Mouse (Mus musculus) MEL (cell line): ENCODE data around the gene Slc20a1. TPM values are rescaled to one million over a fixed set of nuclear protein-coding genes. Genes with fewer than 3 reads are reported as not detected.

Experiments used
- DNase-seq: peaks from one replicate; pipeline ENCODE4 v3.0.0; 2011; ENCODE audit warnings: low read depth, low spot score
- H3K27ac ChIP-seq: 2 replicates; pipeline ENCODE4 v1.5.1; 2012; ENCODE audit warnings: low read depth, mild to moderate bottlenecking, control low read depth, low read length, moderate library complexity; ENCODE audit not compliant: control insufficient read depth
- H3K27me3 ChIP-seq, 2 experiments: fragments of 150-350 bp in 1 of 2; sonication (generic) in 1 of 2; 2 replicates each; pipeline ENCODE4 v1.6.1; 2012; ENCODE audit warnings: low read length in 2 of 2, mild to moderate bottlenecking in 2 of 2, improper control_type of control experiment in 1 of 2, moderate library complexity in 1 of 2; ENCODE audit not compliant: insufficient read depth in 2 of 2, control insufficient read depth in 1 of 2
- H3K36me3 ChIP-seq, 2 experiments: 2 replicates each; pipeline ENCODE4 v1.6.1; 2012 to 2014; ENCODE audit warnings: low read length in 2 of 2, improper control_type of control experiment in 1 of 2, inconsistent platforms in 1 of 2, mild to moderate bottlenecking in 1 of 2; ENCODE audit not compliant: insufficient read depth in 2 of 2, control insufficient read depth in 1 of 2
- H3K4me1 ChIP-seq, 2 experiments: fragments of 150-350 bp in 1 of 2; sonication (generic) in 1 of 2; 2 replicates each; pipeline ENCODE4 v1.6.1; 2012; ENCODE audit warnings: low read length in 2 of 2, improper control_type of control experiment in 1 of 2, mild to moderate bottlenecking in 1 of 2; ENCODE audit not compliant: insufficient read depth in 2 of 2, control insufficient read depth in 1 of 2
- H3K4me3 ChIP-seq, 2 experiments: fragments of 150-350 bp in 1 of 2; sonication (generic) in 1 of 2; 2 replicates each; pipeline ENCODE4 v1.5.1; 2012; ENCODE audit warnings: low read depth in 2 of 2, low read length in 2 of 2, mild to moderate bottlenecking in 2 of 2, moderate library complexity in 2 of 2, control low read depth in 1 of 2, improper control_type of control experiment in 1 of 2; ENCODE audit not compliant: control insufficient read depth in 1 of 2, insufficient read depth in 1 of 2
- H3K79me2 ChIP-seq: 2 replicates; pipeline ENCODE4 v1.6.1; 2012; ENCODE audit warnings: mild to moderate bottlenecking, low read length, moderate library complexity; ENCODE audit not compliant: control insufficient read depth, poor library complexity, insufficient read depth
- H3K9ac ChIP-seq: 2 replicates; pipeline ENCODE4 v1.6.1; 2012; ENCODE audit warnings: low read depth, mild to moderate bottlenecking, control low read depth, low read length, moderate library complexity; ENCODE audit not compliant: control insufficient read depth, poor library complexity, severe bottlenecking
- H3K9me3 ChIP-seq: fragments of 150-350 bp; sonication (generic); replicated peaks from 2 replicates; pipeline ENCODE4 v1.6.1; 2012; ENCODE audit warnings: mild to moderate bottlenecking, low read length, improper control_type of control experiment, moderate library complexity; ENCODE audit not compliant: insufficient read depth
- BHLHE40 ChIP-seq: IDR thresholded peaks from 2 replicates; pipeline ENCODE4 v1.6.1; 2012; ENCODE audit warnings: low read depth, mild to moderate bottlenecking, inconsistent platforms, low read length, improper control_type of control experiment, borderline replicate concordance
- CHD1 ChIP-seq: IDR thresholded peaks from 2 replicates; pipeline ENCODE4 v1.6.1; 2012; ENCODE audit warnings: low read depth, mild to moderate bottlenecking, inconsistent platforms, low read length, improper control_type of control experiment
- CHD2 ChIP-seq: IDR thresholded peaks from 2 replicates; pipeline ENCODE4 v1.6.1; 2011; ENCODE audit warnings: low read length, improper control_type of control experiment
- CTCF ChIP-seq, 3 experiments: IDR thresholded peaks in 2 of 3; conservative IDR thresholded peaks in 1 of 3; 2 replicates each; pipeline ENCODE4 v1.5.1; 2011 to 2012; ENCODE audit warnings: low read length in 3 of 3, low read depth in 2 of 3, mild to moderate bottlenecking in 2 of 3, improper control_type of control experiment in 1 of 3, inconsistent platforms in 1 of 3, mixed read lengths in 1 of 3, moderate library complexity in 1 of 3; ENCODE audit not compliant: control insufficient read depth in 1 of 3, insufficient read depth in 1 of 3, poor library complexity in 1 of 3, severe bottlenecking in 1 of 3
- E2F4 ChIP-seq: IDR thresholded peaks from 2 replicates; pipeline ENCODE4 v1.6.1; 2011; ENCODE audit warnings: low read depth, low read length, improper control_type of control experiment, borderline replicate concordance
- EP300 ChIP-seq, 2 experiments: IDR thresholded peaks; 2 replicates each; pipeline ENCODE4 v1.6.1; 2011; ENCODE audit warnings: improper control_type of control experiment in 2 of 2, low read length in 2 of 2, low read depth in 1 of 2, mild to moderate bottlenecking in 1 of 2
- ETS1 ChIP-seq: IDR thresholded peaks from 2 replicates; pipeline ENCODE4 v1.6.1; 2012; ENCODE audit warnings: low read depth, mild to moderate bottlenecking, inconsistent platforms, low read length, improper control_type of control experiment, moderate library complexity
- GATA1 ChIP-seq: IDR thresholded peaks from 2 replicates; pipeline ENCODE4 v1.6.1; 2011; ENCODE audit warnings: low read depth, low read length, improper control_type of control experiment
- HCFC1 ChIP-seq: IDR thresholded peaks from 2 replicates; pipeline ENCODE4 v1.6.1; 2012; ENCODE audit warnings: low read depth, mild to moderate bottlenecking, inconsistent platforms, low read length, improper control_type of control experiment, moderate library complexity
- MAFK ChIP-seq: IDR thresholded peaks from 2 replicates; pipeline ENCODE4 v1.6.1; 2011; ENCODE audit warnings: low read depth, mild to moderate bottlenecking, low read length, improper control_type of control experiment, borderline replicate concordance
- MAZ ChIP-seq: IDR thresholded peaks from 2 replicates; pipeline ENCODE4 v1.6.1; 2012; ENCODE audit warnings: low read depth, mild to moderate bottlenecking, inconsistent platforms, low read length, improper control_type of control experiment
- MYB ChIP-seq: IDR thresholded peaks from 2 replicates; pipeline ENCODE4 v1.6.1; 2011; ENCODE audit warnings: mild to moderate bottlenecking, low read depth, low read length, improper control_type of control experiment
- MYC ChIP-seq: IDR thresholded peaks from 2 replicates; pipeline ENCODE4 v1.6.1; 2011; ENCODE audit warnings: low read depth, mild to moderate bottlenecking, low read length, improper control_type of control experiment, moderate library complexity
- NELFE ChIP-seq: IDR thresholded peaks from 2 replicates; pipeline ENCODE4 v1.6.1; 2011; ENCODE audit warnings: low read depth, low read length, improper control_type of control experiment
- POLR2A ChIP-seq, 2 experiments: IDR thresholded peaks; 2 replicates each; pipeline ENCODE4 v1.6.1; 2011 to 2012; ENCODE audit warnings: low read length in 2 of 2, mild to moderate bottlenecking in 2 of 2, control low read depth in 1 of 2, improper control_type of control experiment in 1 of 2, low read depth in 1 of 2, moderate library complexity in 1 of 2; ENCODE audit not compliant: control insufficient read depth in 1 of 2, insufficient read depth in 1 of 2, poor library complexity in 1 of 2
- POLR2AphosphoS2 ChIP-seq: IDR thresholded peaks from 2 replicates; pipeline ENCODE4 v1.6.1; 2011; ENCODE audit warnings: low read length, improper control_type of control experiment
- POLR2AphosphoS5 ChIP-seq: IDR thresholded peaks from 2 replicates; pipeline ENCODE4 v1.6.1; 2012; ENCODE audit warnings: low read depth, borderline replicate concordance, mild to moderate bottlenecking, inconsistent platforms, low read length, moderate library complexity, mixed read lengths
- SIN3A ChIP-seq: IDR thresholded peaks from 2 replicates; pipeline ENCODE4 v1.6.1; 2012; ENCODE audit warnings: low read length, improper control_type of control experiment, inconsistent platforms
- SMC3 ChIP-seq: IDR thresholded peaks from 2 replicates; pipeline ENCODE4 v1.6.1; 2011; ENCODE audit warnings: low read depth, low read length, improper control_type of control experiment
- TAL1 ChIP-seq: IDR thresholded peaks from 2 replicates; pipeline ENCODE4 v1.6.1; 2012; ENCODE audit warnings: mild to moderate bottlenecking, inconsistent platforms, low read length, moderate library complexity, mixed read lengths
- TBP ChIP-seq: IDR thresholded peaks from 2 replicates; pipeline ENCODE4 v1.8.0; 2011; ENCODE audit warnings: low read depth, low read length, improper control_type of control experiment
- TCF12 ChIP-seq: IDR thresholded peaks from 2 replicates; pipeline ENCODE4 v1.6.1; 2014; ENCODE audit warnings: low read depth, mild to moderate bottlenecking, inconsistent platforms, low read length, improper control_type of control experiment, moderate library complexity
- ZC3H11A ChIP-seq: IDR thresholded peaks from 2 replicates; pipeline ENCODE4 v1.6.1; 2012; ENCODE audit warnings: low read depth, mild to moderate bottlenecking, inconsistent platforms, low read length, improper control_type of control experiment
- ZKSCAN1 ChIP-seq: IDR thresholded peaks from 2 replicates; pipeline ENCODE4 v1.6.1; 2012; ENCODE audit warnings: low read depth, mild to moderate bottlenecking, inconsistent platforms, low read length, improper control_type of control experiment, moderate library complexity
- ZMIZ1 ChIP-seq: IDR thresholded peaks from 2 replicates; pipeline ENCODE4 v1.6.1; 2012; ENCODE audit warnings: low read depth, mild to moderate bottlenecking, inconsistent platforms, low read length, improper control_type of control experiment, moderate library complexity
- ZNF384 ChIP-seq: IDR thresholded peaks from 2 replicates; pipeline ENCODE4 v1.6.1; 2012; ENCODE audit warnings: low read depth, mild to moderate bottlenecking, inconsistent platforms, low read length, improper control_type of control experiment
- polyA plus RNA-seq, 2 experiments: library from polyadenylated mRNA; stranded (reverse) in 1 of 2; unstranded in 1 of 2; fragments of >175 nt in 1 of 2; fragments of >200 nt in 1 of 2; gene quantifications; 2 replicates each; pipeline versions ENCODE4 v1.2.1 to v1.2.4; 2012; ENCODE audit warnings: low replicate concordance in 2 of 2, low read depth in 1 of 2; ENCODE audit not compliant: insufficient read length in 2 of 2, insufficient read depth in 1 of 2, missing spikeins in 1 of 2
- total RNA-seq: library from RNA; depleted of rRNA; stranded (reverse); fragments of 300-350 nt; gene quantifications from 2 replicates; pipeline ENCODE4 v1.2.3, GENCODE M21; 2012

Gene Slc20a1
- total and polyA plus RNA-seq, 3 experiments = 69.4 to 80.7 TPM; not detected in 1

DNA sequence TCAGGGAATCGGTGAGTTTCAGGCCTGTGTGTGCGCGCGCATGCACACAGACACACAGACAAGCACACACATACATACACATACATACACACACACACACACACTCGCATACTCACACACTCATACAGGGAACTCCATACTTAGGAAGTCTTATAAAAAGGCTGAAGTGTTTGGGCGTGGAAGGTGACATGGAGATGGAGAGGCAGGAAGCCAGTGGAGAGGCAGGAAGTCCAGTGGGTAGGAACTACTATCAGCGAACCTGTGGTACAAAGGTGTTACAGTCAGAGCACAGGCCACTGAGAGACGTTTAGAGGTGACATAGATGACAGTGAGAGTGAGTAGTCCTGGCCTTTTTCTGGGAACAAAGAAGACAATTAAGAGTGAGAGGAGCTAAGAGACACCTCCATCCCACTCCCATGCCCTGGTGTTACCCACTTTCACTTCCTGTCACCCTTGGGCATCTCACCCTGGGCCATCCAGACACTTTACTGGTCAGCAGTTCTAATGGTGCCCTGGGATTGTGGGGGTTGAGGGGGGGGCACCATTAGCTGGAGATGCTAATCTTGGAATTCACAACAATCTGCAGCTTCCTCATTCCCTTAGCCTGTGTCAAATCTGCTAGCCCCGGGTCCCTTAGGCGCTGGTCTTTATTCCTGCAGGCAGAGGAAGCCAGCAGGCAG, 12.8 kb upstream of the Slc20a1 start:
- no peak for DNase-seq
- H3K4me1 ChIP-seq = peaks cover 2 to 12% of the 10 kb centered on the region in 2 experiments; a peak in 3 of 4 replicates
- no peaks in the 10 kb centered on the region for H3K9me3 ChIP-seq
- no peak overlapping the region for H3K4me3 ChIP-seq
- H3K27me3 ChIP-seq = no peaks in the 10 kb centered on the region
- H3K9ac ChIP-seq = no peak overlapping the region
- no peak overlapping the region for H3K27ac ChIP-seq
- no peaks in the 10 kb centered on the region for H3K79me2 ChIP-seq
- TF ChIP-seq GATA1 (no peak), NELFE (no peak), MYB (no peak), TBP (no peak), ZKSCAN1 (no peak), CHD2 (no peak), MYC (no peak), SIN3A (no peak), MAFK (no peak), HCFC1 (no peak), TCF12 (no peak), POLR2AphosphoS2 (no peak), SMC3 (no peak), POLR2AphosphoS5 (no peak), E2F4 (no peak), MAZ (no peak), BHLHE40 (no peak), POLR2A (IDR thresholded peaks at IDR 0.05; ENCODE audit: control insufficient read depth in 1 of 2, insufficient read depth in 1 of 2, low read depth in 1 of 2, low read length in 2 of 2, poor library complexity in 1 of 2) (no peak)
- TF ChIP-seq, all 39 proteins: peak for 0
- H3K36me3 ChIP-seq = peaks cover 0 to 6% of the 10 kb centered on the region in 2 experiments; a peak in 1 of 4 replicates

DNA sequence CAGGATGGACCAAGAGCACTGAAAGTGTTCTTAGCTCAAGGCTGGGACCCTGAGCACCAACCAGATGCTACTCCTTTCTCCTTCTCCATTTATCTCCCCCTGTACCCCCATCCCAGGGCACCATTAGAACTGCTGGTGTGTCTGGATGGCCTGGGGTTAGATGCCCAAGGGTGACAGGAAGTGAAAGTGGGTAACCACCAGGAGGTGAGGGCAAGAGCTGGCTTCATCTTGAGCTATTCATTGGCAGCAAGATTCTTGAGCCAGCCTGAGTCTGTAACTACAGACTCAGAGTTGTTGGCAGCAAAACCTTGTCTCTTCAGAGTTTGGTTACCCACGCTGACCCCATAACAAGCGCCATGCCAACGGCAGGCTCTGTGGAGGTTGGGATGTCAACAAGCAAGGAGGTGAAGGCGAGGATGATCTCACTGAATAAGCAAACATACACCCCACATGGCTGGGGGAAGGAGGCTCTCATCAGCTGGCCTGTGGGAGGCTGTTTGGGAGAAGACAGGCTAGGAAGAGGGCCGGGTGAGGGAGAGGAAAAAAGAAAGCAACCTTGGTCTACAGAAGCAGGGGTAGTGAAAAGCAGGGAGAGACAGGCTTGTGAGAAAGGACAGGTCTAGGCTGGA, 12.2 kb upstream of the Slc20a1 start:
- H3K27ac ChIP-seq = no peak overlapping the region
- no peaks in the 10 kb centered on the region for H3K27me3 ChIP-seq
- TF ChIP-seq CHD1 = no peak
- TF ChIP-seq BHLHE40 = no peak
- TF ChIP-seq ZC3H11A = no peak
- TF ChIP-seq ZMIZ1 = no peak
- no peak for TF ChIP-seq MAZ
- TF ChIP-seq ZNF384 = no peak
- no peak for TF ChIP-seq MYC
- no peak for TF ChIP-seq CTCF (IDR thresholded peaks at IDR 0.05 in 2 of 3, conservative IDR thresholded peaks at IDR 0.05 in 1 of 3; ENCODE audit: control insufficient read depth in 1 of 3, insufficient read depth in 1 of 3, low read depth in 2 of 3, low read length in 3 of 3, poor library complexity in 1 of 3, severe bottlenecking in 1 of 3)
- TF ChIP-seq EP300 (IDR thresholded peaks at IDR 0.05; ENCODE audit: low read depth in 1 of 2, low read length in 2 of 2) = no peak
- TF ChIP-seq GATA1 = no peak
- TF ChIP-seq SIN3A = no peak
- TF ChIP-seq NELFE = no peak
- TF ChIP-seq TAL1 = no peak
- TF ChIP-seq ETS1 = no peak
- no peak for TF ChIP-seq CHD2
- TF ChIP-seq POLR2A (IDR thresholded peaks at IDR 0.05; ENCODE audit: control insufficient read depth in 1 of 2, insufficient read depth in 1 of 2, low read depth in 1 of 2, low read length in 2 of 2, poor library complexity in 1 of 2) = no peak
- TF ChIP-seq MYB = no peak
- H3K4me3 ChIP-seq = no peak overlapping the region
- H3K9ac ChIP-seq = no peak overlapping the region
- DNase-seq = no peak
- no peaks in the 10 kb centered on the region for H3K79me2 ChIP-seq
- H3K4me1 ChIP-seq = peaks cover 2 to 12% of the 10 kb centered on the region in 2 experiments; a peak in 3 of 4 replicates
- no peaks in the 10 kb centered on the region for H3K9me3 ChIP-seq
- peaks cover 0 to 6% of the 10 kb centered on the region in 2 experiments; a peak in 1 of 4 replicates for H3K36me3 ChIP-seq
